Mouse (Mus musculus): ENCODE results near the gene Anapc16. TPM values are rescaled to one million over a fixed set of nuclear protein-coding genes. Genes with fewer than 3 reads are reported as not detected.
A peak's percentile ranks its signal among the peaks of the same experiment; 100 is the strongest.

The Anapc16 gene
- 94.6 and 99.4 TPM in 2 replicates for polyA plus RNA-seq (2014; fragmentation: Nextera tagmentation; extraction: Ambion mirVana)

DNA sequence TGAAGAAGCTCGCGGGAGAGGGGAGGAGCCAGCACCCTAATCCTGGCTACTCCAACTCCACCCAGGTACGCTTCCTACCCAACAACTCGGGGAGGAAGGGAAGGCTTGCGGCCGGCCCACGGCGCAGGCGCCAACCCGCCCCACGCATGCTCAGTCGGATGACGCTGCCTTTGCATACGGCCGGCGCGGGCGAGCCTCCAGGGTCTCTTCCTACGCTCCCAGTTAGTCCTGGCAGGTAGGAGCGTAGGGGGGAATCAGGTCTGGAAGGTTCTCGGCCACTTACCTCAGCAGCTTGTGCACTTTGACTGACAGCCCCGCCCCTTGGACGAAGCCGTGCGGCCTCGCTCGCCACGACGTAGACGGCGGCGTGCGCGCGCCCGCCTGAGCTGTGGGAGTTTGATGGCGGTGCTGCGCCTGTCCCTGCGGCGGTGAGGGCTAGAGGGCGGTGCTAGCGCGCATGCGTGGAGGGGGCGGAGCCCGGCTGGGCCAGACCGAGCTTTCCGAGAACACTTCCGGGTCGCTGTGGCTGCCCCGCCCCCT, at the start of gene Anapc16, which contains the start of gene Ascc1:
Gene Anapc16 (minus strand): TSS at position 463 of the 540 bp plus-strand sequence.
Gene Ascc1 (plus strand): TSS at position 133 of the 540 bp plus-strand sequence.
- 0 out of 2 replicates have a peak, but pooled peaks cover 6% of the 10 kb centered on the region for H3K4me1 ChIP-seq (replicated peaks; ENCODE audit: control insufficient read depth, insufficient read depth, low read length)
- H3K4me2 ChIP-seq (ENCODE audit: low read depth, low read length, severe bottlenecking), result peak within 1 kb of the TSS; percentile 85
- WGBS, result 0% methylated on average over 50 of the region's 51 CpGs
- ATAC-seq (replicated peaks; ENCODE audit: low FRiP score) (peak; percentile 95), DNase-seq (ENCODE audit: low spot score) (peak; percentile 100)
- no peaks in the 10 kb centered on the region for H3K36me3 ChIP-seq (ENCODE audit: control insufficient read depth, insufficient read depth, low read length)
- peak within 1 kb of the TSS; percentile 96 for H3K27ac ChIP-seq (ENCODE audit: low read depth, low read length)
- H3K4me3 ChIP-seq (ENCODE audit: low read depth, low read length), result peak within 1 kb of the TSS; percentile 69
- H3K9me3 ChIP-seq (ENCODE audit: control insufficient read depth, low read length), result no peaks in the 10 kb centered on the region
- H3K9ac ChIP-seq (ENCODE audit: low read length), result peak within 1 kb of the TSS; percentile 85
- H3K27me3 ChIP-seq (ENCODE audit: control insufficient read depth, insufficient read depth, low read length), result no peaks in the 10 kb centered on the region

DNA sequence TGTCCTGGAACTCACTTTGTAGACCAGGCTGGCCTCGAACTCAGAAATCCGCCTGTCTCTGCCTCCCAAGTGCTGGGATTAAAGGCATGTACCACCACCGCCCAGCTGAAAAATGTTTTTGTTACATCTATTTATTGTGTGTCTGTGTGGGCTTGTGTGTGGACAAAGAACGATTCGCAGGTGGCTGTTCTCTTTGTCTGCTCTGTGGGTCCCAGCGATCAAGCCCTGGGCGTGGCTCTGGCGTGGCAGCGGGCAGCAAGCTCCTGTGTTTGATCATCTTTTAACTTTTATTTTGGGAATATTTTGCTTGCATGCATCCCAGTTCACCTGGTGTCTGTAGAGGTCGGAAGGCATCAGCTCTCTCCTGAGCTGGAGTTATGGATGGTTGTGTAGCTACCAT, 47.6 kb upstream of the Anapc16 start:
- ATAC-seq (replicated peaks; ENCODE audit: low FRiP score) (no peak), DNase-seq (ENCODE audit: low spot score) (no peak)
- Histone ChIP-seq H3K27me3 (ENCODE audit: control insufficient read depth, insufficient read depth, low read length) (no peaks in the 10 kb centered on the region), H3K4me2 (ENCODE audit: low read depth, low read length, severe bottlenecking) (no peak overlapping the region), H3K4me3 (ENCODE audit: low read depth, low read length) (no peak overlapping the region), H3K4me1 (replicated peaks; ENCODE audit: control insufficient read depth, insufficient read depth, low read length) (no peaks in the 10 kb centered on the region), H3K27ac (ENCODE audit: low read depth, low read length) (no peak overlapping the region), H3K36me3 (ENCODE audit: control insufficient read depth, insufficient read depth, low read length) (no peaks in the 10 kb centered on the region), H3K9me3 (ENCODE audit: control insufficient read depth, low read length) (no peaks in the 10 kb centered on the region), H3K9ac (ENCODE audit: low read length) (no peak overlapping the region)
- 91% methylated on average over 10 of the region's 10 CpGs for WGBS

GRCm38 (mm10) chr10:60046696-60047095, 43.8 kb upstream of the Anapc16 start:
- no peak overlapping the region for H3K27ac ChIP-seq (ENCODE audit: low read depth, low read length)
- H3K27me3 ChIP-seq (ENCODE audit: control insufficient read depth, insufficient read depth, low read length), result no peaks in the 10 kb centered on the region
- WGBS, result 27% methylated on average over 5 of the region's 5 CpGs
- H3K4me3 ChIP-seq (ENCODE audit: low read depth, low read length), result no peak overlapping the region
- ATAC-seq (replicated peaks; ENCODE audit: low FRiP score), result no peak
- H3K4me2 ChIP-seq (ENCODE audit: low read depth, low read length, severe bottlenecking), result no peak overlapping the region
- no peaks in the 10 kb centered on the region for H3K36me3 ChIP-seq (ENCODE audit: control insufficient read depth, insufficient read depth, low read length)
- H3K9ac ChIP-seq (ENCODE audit: low read length), result no peak overlapping the region
- DNase-seq (ENCODE audit: low spot score), result no peak
- no peaks in the 10 kb centered on the region for H3K9me3 ChIP-seq (ENCODE audit: control insufficient read depth, low read length)
- no peaks in the 10 kb centered on the region for H3K4me1 ChIP-seq (replicated peaks; ENCODE audit: control insufficient read depth, insufficient read depth, low read length)

- WGBS, result 89% methylated on average over 8 of the region's 8 CpGs
- Histone ChIP-seq H3K4me2 (ENCODE audit: low read depth, low read length, severe bottlenecking) (no peak overlapping the region), H3K9me3 (ENCODE audit: control insufficient read depth, low read length) (no peaks in the 10 kb centered on the region), H3K27ac (ENCODE audit: low read depth, low read length) (no peak overlapping the region), H3K4me3 (ENCODE audit: low read depth, low read length) (no peak overlapping the region), H3K4me1 (replicated peaks; ENCODE audit: control insufficient read depth, insufficient read depth, low read length) (no peaks in the 10 kb centered on the region), H3K9ac (ENCODE audit: low read length) (no peak overlapping the region), H3K27me3 (ENCODE audit: control insufficient read depth, insufficient read depth, low read length) (no peaks in the 10 kb centered on the region), H3K36me3 (ENCODE audit: control insufficient read depth, insufficient read depth, low read length) (no peaks in the 10 kb centered on the region)
- ATAC-seq (replicated peaks; ENCODE audit: low FRiP score), result no peak
- DNase-seq (ENCODE audit: low spot score), result no peak
These were observed 39.5 kb upstream of the Anapc16 start for GRCm38 (mm10) chr10:60042350-60042922.

DNA sequence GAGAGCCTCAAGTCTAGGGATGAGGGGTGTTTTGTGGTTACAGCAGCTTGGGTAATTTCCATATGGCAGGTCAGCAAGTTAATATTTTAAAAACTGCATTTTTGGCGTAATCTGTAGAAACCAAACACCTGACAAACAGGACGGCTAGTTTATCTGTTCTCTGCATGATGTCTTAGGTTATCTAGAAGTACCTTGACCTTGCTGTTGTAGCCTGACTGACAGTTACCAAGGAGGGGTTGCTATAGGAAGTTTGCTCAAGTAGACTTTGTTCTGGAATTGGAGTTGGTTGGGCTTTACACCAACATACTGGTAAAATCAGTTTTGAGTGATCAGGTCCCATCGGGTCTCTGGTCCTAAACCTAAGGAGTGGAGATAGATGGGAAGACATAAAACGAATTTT, 32.8 kb upstream of the Anapc16 start:
- no peaks in the 10 kb centered on the region for H3K36me3 ChIP-seq (ENCODE audit: control insufficient read depth, insufficient read depth, low read length)
- DNase-seq (ENCODE audit: low spot score), result no peak
- H3K9ac ChIP-seq (ENCODE audit: low read length), result no peak overlapping the region
- no peaks in the 10 kb centered on the region; the same call in 1 of the 2 replicates for H3K4me1 ChIP-seq (replicated peaks; ENCODE audit: control insufficient read depth, insufficient read depth, low read length)
- H3K4me3 ChIP-seq (ENCODE audit: low read depth, low read length), result no peak overlapping the region
- no peak overlapping the region for H3K4me2 ChIP-seq (ENCODE audit: low read depth, low read length, severe bottlenecking)
- no peaks in the 10 kb centered on the region for H3K9me3 ChIP-seq (ENCODE audit: control insufficient read depth, low read length)
- ATAC-seq (replicated peaks; ENCODE audit: low FRiP score), result no peak
- no peaks in the 10 kb centered on the region for H3K27me3 ChIP-seq (ENCODE audit: control insufficient read depth, insufficient read depth, low read length)
- 78% methylated on average over 4 of the region's 4 CpGs for WGBS
- H3K27ac ChIP-seq (ENCODE audit: low read depth, low read length), result no peak overlapping the region; the same call in 1 of the 2 replicates

GRCm38 (mm10) chr10:60034621-60035020, 31.7 kb upstream of the Anapc16 start:
- DNase-seq (ENCODE audit: low spot score) (no peak), ATAC-seq (replicated peaks; ENCODE audit: low FRiP score) (no peak)
- H3K36me3 ChIP-seq (ENCODE audit: control insufficient read depth, insufficient read depth, low read length), result no peaks in the 10 kb centered on the region
- no peak overlapping the region for H3K9ac ChIP-seq (ENCODE audit: low read length)
- H3K4me2 ChIP-seq (ENCODE audit: low read depth, low read length, severe bottlenecking), result no peak overlapping the region
- H3K9me3 ChIP-seq (ENCODE audit: control insufficient read depth, low read length), result no peaks in the 10 kb centered on the region
- no peak overlapping the region for H3K4me3 ChIP-seq (ENCODE audit: low read depth, low read length)
- H3K27me3 ChIP-seq (ENCODE audit: control insufficient read depth, insufficient read depth, low read length), result no peaks in the 10 kb centered on the region
- H3K27ac ChIP-seq (ENCODE audit: low read depth, low read length), result no peak overlapping the region
- no peaks in the 10 kb centered on the region; the same call in 1 of the 2 replicates for H3K4me1 ChIP-seq (replicated peaks; ENCODE audit: control insufficient read depth, insufficient read depth, low read length)
- 84% methylated on average over 3 of the region's 3 CpGs for WGBS

- 31% methylated on average over 5 of the region's 5 CpGs for WGBS
- DNase-seq (ENCODE audit: low spot score), result no peak
- Histone ChIP-seq H3K27ac (ENCODE audit: low read depth, low read length) (no peak overlapping the region), H3K4me1 (replicated peaks; ENCODE audit: control insufficient read depth, insufficient read depth, low read length) (peaks cover 1% of the 10 kb centered on the region; the same call in 1 of the 2 replicates), H3K9me3 (ENCODE audit: control insufficient read depth, low read length) (no peaks in the 10 kb centered on the region), H3K9ac (ENCODE audit: low read length) (no peak overlapping the region), H3K36me3 (ENCODE audit: control insufficient read depth, insufficient read depth, low read length) (no peaks in the 10 kb centered on the region), H3K4me3 (ENCODE audit: low read depth, low read length) (no peak overlapping the region), H3K27me3 (ENCODE audit: control insufficient read depth, insufficient read depth, low read length) (no peaks in the 10 kb centered on the region), H3K4me2 (ENCODE audit: low read depth, low read length, severe bottlenecking) (no peak overlapping the region)
- ATAC-seq (replicated peaks; ENCODE audit: low FRiP score), result no peak
These were observed 30.1 kb upstream of the Anapc16 start for GRCm38 (mm10) chr10:60033064-60033463.

DNA sequence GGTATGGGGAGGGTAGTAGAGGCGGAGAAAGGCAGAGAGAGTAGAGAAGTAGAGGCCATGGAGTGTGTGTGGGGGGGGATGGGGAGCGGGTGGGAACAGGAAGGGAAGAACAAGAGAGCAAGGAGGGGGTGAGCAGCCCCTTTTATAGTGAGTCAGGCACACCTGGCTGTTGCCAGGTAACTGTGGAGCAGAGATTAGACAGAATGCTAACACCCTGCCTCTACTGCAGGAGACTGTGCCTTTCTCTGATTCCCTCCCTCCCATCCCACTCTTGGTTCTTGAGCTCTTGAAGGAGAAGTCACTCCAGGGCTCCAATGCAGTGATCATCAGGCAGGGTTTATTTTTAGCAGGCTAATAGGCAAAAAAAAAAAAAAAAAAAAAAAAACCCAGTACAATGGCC, 29.7 kb upstream of the Anapc16 start:
- no peak overlapping the region for H3K27ac ChIP-seq (ENCODE audit: low read depth, low read length)
- H3K9me3 ChIP-seq (ENCODE audit: control insufficient read depth, low read length), result no peaks in the 10 kb centered on the region
- ATAC-seq (replicated peaks; ENCODE audit: low FRiP score) (no peak), DNase-seq (ENCODE audit: low spot score) (no peak)
- WGBS, result 65% methylated on average over 2 of the region's 2 CpGs
- peaks cover 2% of the 10 kb centered on the region; the same call in 1 of the 2 replicates for H3K4me1 ChIP-seq (replicated peaks; ENCODE audit: control insufficient read depth, insufficient read depth, low read length)
- H3K9ac ChIP-seq (ENCODE audit: low read length), result no peak overlapping the region
- no peak overlapping the region for H3K4me3 ChIP-seq (ENCODE audit: low read depth, low read length)
- no peaks in the 10 kb centered on the region for H3K36me3 ChIP-seq (ENCODE audit: control insufficient read depth, insufficient read depth, low read length)
- no peak overlapping the region for H3K4me2 ChIP-seq (ENCODE audit: low read depth, low read length, severe bottlenecking)
- no peaks in the 10 kb centered on the region for H3K27me3 ChIP-seq (ENCODE audit: control insufficient read depth, insufficient read depth, low read length)

DNA sequence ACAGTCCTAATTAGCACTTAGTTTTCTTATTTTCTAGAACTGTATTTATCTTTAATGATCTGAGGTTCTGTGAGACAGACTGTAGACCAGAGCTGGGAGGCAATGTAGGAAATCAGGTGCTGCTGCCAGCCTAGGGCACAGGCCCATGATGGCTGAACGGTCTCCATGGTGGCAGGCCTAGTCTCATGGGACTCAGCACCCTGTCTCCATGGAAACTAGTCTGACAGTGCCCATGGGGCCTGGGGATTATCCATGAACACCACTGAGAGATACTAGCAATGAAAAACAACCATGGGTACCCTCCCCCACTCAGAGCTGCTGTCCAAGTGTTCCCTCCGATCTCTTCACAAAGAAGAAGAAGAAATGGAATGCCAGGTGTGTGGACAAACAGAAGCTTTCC, 29.1 kb upstream of the Anapc16 start:
- WGBS, result 66% methylated on average over 2 of the region's 2 CpGs
- no peak overlapping the region for H3K27ac ChIP-seq (ENCODE audit: low read depth, low read length)
- H3K4me2 ChIP-seq (ENCODE audit: low read depth, low read length, severe bottlenecking), result no peak overlapping the region
- no peak for DNase-seq (ENCODE audit: low spot score)
- H3K9ac ChIP-seq (ENCODE audit: low read length), result no peak overlapping the region
- H3K4me3 ChIP-seq (ENCODE audit: low read depth, low read length), result no peak overlapping the region
- no peaks in the 10 kb centered on the region for H3K9me3 ChIP-seq (ENCODE audit: control insufficient read depth, low read length)
- H3K36me3 ChIP-seq (ENCODE audit: control insufficient read depth, insufficient read depth, low read length), result no peaks in the 10 kb centered on the region
- H3K27me3 ChIP-seq (ENCODE audit: control insufficient read depth, insufficient read depth, low read length), result no peaks in the 10 kb centered on the region
- peaks cover 2% of the 10 kb centered on the region; the same call in 1 of the 2 replicates for H3K4me1 ChIP-seq (replicated peaks; ENCODE audit: control insufficient read depth, insufficient read depth, low read length)
- ATAC-seq (replicated peaks; ENCODE audit: low FRiP score), result no peak
